Mouse (Mus musculus) WW6 (cell line): ENCODE data around the gene Pnmal2.
"Not testable (repeated sequence)": the region's sequence is repeated elsewhere in the genome, so short reads cannot be mapped to it uniquely, and the experiment has no call there.

ENCODE experiments used
- DNase-seq: peaks from one replicate; pipeline ENCODE4 v3.0.0-alpha.2; 2013; ENCODE audit warnings: low read depth, low spot score

Pnmal2 gene

GRCm38 (mm10) chr7:16944808-16945315, 380 bp downstream of the Pnmal2 start:
- no peak for DNase-seq

GRCm38 (mm10) chr7:16945419-16945818, 937 bp downstream of the Pnmal2 start:
- no peak for DNase-seq

- no peak for DNase-seq
Measured at GRCm38 (mm10) chr7:16946441-16947348, 2.2 kb downstream of the Pnmal2 start.

- DNase-seq: no peak
Measured at GRCm38 (mm10) chr7:16947349-16947895, 2.9 kb downstream of the Pnmal2 start.

- DNase-seq: no peak
Measured at GRCm38 (mm10) chr7:16947959-16948361, 3.5 kb downstream of the Pnmal2 start.

- no peak for DNase-seq
Measured at GRCm38 (mm10) chr7:16948923-16949458, 4.5 kb downstream of the Pnmal2 start.

GRCm38 (mm10) chr7:16949908-16950841, 5.7 kb downstream of the Pnmal2 start:
- DNase-seq: peak; percentile 58

- peak; percentile 72 for DNase-seq
Measured at GRCm38 (mm10) chr7:16950861-16951635, 6.6 kb downstream of the Pnmal2 start.

- not testable (repeated sequence) for DNase-seq
Measured at GRCm38 (mm10) chr7:16953776-16954175, 9.3 kb downstream of the Pnmal2 start.

GRCm38 (mm10) chr7:16955712-16956111, 11.2 kb downstream of the Pnmal2 start:
- no peak for DNase-seq

GRCm38 (mm10) chr7:16956410-16957265, 12.2 kb downstream of the Pnmal2 start:
- no peak for DNase-seq

- peak; percentile 43 for DNase-seq
Measured at GRCm38 (mm10) chr7:16959539-16960187, 15.2 kb downstream of the Pnmal2 start, which contains the start of gene Pnmal1. Pnmal1 (plus strand) TSS chr7:16959679.

- no peak for DNase-seq
Measured at GRCm38 (mm10) chr7:16961678-16962077, 17.2 kb downstream of the Pnmal2 start.

GRCm38 (mm10) chr7:16968414-16968813, 23.9 kb downstream of the Pnmal2 start:
- DNase-seq: no peak

GRCm38 (mm10) chr7:16971160-16971559, 26.7 kb downstream of the Pnmal2 start:
- no peak for DNase-seq

GRCm38 (mm10) chr7:16974018-16974417, 29.5 kb downstream of the Pnmal2 start:
- no peak for DNase-seq

- DNase-seq: no peak
Measured at GRCm38 (mm10) chr7:16976298-16976697, 31.8 kb downstream of the Pnmal2 start.

GRCm38 (mm10) chr7:16978173-16978572, 33.7 kb downstream of the Pnmal2 start:
- DNase-seq: no peak

- DNase-seq: no peak
Measured at GRCm38 (mm10) chr7:16978593-16978992, 34.1 kb downstream of the Pnmal2 start.
